Mouse (Mus musculus) right cerebral cortex, postnatal 14 days (tissue): Measurements from ENCODE around the gene Arpc3.
"Not testable (repeated sequence)": the region's sequence is repeated elsewhere in the genome, so short reads cannot be mapped to it uniquely, and the experiment has no call there.

Experiments used
- DNase-seq: peaks from one replicate; pipeline ENCODE4 v3.0.0; 2022

The Arpc3 gene

DNA sequence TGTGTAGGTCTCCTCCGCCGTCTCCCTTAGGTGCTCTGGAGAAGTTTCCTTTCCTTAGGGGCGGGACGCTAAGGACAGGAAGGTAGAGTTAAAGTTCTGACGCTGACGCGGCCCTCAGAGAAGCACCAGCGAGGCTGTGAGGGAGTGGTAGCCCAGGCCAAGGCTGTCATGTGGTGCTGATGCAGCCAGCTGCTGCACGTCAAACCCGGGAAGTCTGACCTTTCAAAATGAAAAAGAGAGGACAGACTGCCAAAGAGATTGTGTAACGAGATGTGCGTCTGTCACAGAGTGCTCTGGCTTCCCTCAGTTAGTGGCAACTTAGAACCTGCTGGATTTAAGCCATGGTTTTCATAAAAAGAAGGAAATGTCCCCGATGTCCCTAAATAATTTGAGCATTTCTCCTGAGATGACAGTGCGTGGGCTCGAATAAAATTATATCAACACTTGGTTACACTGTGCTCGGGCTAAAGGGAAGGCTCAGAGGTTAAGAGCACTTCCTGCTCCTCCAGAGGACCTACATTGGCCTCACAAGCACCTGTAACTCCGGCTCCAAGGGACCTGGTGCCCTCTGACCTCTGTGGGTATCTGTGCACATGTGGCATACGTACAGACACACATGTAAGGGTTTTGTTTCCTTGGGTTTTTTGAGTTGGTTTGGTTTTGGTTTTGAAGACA is 9.1 kb downstream of the Arpc3 start:
- peak; percentile 36 for DNase-seq

DNA sequence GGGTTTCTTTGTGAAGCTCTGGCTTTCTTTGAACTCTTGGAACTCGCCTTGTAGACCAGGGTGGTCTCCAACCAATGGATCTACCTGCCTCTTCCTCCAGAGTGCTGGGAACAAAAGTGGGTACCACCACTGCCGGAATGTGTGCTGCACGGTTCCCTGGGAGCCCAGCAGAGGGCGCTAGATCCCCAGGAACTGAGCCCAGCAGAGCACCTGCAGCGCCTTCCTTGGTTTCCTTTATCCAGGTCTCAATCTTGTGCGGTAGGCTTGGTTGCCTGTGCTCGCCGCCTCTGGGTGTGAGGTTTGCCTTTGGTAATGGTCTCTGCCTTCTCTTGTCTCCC is 9.6 kb downstream of the Arpc3 start:
- DNase-seq: peak; percentile 73

DNA sequence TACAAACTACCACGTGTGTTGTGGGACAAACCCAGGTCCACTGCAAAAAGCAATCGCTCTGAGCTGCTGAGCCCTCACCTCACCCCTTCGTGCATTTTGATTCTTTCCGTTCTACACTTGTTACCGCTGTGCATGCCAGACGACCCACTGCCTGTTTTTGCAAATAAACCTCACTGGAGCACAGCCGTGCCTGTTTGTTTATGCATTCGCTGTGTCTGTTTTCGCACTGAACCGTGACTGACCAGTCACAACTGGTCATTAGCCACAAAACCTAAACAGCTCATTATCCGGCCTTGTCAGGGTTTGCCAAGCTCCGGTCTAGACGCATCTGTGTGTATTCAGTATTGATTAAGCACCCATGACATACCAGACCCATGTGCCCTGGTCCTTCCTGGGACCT is 10.5 kb downstream of the Arpc3 start:
- DNase-seq: no peak

DNA sequence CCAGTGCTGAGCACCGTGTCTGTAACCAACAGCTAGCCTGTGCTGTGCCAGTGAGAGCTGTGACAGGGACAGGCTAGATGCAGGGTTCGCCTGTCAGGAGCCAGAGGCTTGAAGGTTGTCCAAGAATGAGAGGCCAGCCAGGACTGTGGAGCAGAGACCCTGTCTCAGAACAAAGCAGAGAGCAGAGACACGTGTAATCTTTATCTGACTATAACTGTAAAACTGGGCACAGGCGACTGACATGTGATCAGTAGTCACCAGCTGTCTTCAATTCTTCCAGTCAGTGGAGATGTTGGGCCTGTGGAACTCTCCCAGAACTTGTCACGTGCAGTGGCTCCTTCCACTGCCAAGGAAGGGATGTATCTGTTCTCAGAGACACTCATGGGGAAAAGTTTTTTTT is 11.1 kb downstream of the Arpc3 start:
- DNase-seq: no peak

DNA sequence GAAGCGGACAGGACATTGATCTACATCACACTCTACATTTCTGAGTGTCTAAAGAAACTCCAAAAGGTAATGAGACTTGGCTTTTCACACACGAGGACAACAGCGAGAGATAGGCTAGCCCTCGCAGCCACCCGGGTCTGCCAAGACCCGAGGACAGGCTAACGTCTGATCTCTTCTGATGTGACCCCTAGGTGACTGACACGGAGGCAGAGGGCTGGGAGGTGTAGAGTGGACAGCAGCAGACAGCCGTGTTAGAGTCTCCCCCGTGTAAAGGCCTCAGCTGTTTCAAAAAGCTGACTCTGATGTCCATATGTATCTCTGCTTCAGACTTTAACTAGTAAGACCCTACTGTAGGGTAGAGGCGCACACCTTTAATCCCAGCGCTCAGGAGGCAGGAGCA is 11.7 kb downstream of the Arpc3 start:
- DNase-seq: no peak

DNA sequence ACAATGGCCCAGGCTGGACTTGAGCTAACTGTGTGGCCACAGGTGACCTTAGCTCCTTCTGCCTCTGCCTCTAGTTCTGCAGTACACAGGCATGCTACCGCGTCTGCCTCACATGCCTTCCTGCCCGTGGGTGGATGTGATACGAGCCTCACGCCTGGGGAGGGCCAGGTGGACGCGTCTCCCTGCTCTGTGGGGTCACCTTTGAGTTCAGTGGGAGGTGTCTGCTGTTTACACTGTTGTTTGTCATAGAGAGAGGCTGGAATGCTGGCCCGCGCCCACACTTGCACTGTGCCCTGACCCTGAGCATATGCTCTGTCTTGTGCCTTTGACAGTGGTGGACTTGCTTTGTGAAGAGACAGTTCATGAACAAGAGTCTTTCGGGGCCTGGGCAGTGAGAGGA is 13.9 kb downstream of the Arpc3 start:
- DNase-seq: no peak

DNA sequence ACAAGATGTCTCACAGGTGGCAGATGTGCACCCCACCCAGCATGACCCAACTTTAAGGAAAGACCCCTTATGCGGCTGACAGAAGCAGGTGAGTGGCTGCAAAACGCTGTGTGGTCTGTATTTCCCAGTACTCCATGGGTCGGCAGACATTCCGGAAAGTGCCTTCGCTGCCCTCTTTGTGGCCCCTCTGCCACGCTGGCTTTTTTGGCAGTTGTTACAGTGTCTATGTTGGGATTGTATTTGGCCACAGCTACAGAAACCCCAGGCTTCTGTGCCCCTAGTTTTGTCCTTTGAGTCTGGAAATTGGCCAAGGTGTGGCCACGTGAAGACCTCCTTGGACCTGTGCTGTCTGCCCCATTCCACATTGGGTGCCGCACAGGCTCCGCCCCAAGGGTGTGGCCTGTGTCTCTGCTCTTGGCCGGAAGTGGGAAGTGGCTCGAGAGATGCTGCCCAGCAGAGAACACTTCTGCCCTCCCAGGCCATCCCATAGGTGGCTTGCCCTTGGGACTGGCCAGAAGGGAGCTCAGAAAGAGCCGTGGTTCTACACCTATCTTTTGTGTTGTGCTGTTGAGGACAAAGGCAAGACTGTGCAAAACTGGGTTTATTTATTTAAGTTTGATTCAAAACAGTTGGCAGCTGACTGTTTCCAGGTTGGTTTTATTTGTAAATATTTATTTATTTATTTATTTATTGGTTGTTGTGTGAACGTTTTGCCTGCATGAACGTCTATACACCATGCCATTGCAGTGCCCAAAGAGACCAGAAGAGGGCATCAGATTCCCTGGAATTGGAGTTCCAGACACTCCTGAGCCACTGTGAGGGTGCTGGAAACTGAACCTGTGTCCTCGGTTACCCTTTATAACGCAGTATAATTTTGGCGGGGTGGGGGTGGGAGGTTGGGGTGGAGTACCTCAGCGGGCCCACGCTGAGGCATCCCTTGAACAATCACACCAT is 18.3 kb downstream of the Arpc3 start:
- DNase-seq: no peak

DNA sequence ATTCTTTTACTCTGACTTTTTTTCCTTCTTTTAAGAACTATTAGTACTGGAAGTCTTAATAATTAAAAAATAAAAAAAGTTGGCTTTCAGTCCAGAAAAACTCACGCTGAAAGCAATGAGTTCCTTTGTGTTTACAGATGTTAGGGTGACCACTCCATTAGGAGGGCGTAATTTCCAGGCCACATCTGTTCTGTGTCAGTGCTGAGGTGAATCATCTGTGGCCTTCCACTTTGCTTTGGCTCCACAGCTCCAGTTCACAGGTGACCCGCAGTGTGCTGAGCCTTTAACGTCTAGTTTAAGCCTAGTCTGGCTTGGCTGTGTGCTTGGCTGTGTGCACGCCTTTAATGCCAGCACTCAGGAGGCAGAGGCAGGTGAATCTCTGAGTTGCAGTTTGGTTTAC is 20.2 kb downstream of the Arpc3 start:
- DNase-seq: no peak

DNA sequence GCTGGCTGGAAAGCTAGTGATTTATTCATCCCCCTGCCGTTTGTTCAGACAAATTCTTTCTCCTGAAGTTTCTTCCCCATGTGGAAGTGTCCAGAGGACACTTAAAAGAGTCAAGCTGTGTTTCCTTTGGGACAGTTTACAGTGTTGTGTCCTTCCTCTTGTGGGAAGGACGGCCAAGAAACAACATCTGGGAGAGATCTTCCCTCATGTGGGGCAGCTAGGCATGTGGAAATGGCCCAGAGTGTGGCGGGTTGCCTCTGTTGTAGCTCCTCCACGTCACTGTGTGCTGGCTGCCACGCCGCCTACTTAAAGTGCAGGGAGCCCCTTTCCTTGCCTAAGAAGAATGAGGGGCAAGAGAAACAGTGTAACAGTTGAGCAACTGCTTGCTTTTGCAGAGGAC is 21.1 kb downstream of the Arpc3 start:
- no peak for DNase-seq

DNA sequence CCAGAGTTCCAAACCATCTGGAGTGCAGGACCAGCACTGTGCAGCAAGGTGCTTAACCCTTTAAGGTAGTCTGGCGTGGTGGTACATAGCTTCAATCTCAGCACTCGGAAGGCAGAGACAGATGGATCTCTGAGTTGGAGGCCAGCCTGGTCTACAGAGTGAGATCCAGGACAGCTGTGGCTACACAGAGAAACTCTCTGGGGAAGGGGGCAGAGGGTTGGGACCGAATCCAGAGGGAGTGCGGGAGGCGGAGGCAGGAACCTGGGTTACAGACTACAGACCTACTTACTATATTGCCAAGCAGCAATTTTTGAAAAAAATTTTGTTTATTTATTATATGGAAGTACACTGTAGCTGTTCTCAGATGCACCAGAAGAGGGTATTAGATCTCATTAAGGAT is 22.7 kb downstream of the Arpc3 start:
- DNase-seq: no peak

DNA sequence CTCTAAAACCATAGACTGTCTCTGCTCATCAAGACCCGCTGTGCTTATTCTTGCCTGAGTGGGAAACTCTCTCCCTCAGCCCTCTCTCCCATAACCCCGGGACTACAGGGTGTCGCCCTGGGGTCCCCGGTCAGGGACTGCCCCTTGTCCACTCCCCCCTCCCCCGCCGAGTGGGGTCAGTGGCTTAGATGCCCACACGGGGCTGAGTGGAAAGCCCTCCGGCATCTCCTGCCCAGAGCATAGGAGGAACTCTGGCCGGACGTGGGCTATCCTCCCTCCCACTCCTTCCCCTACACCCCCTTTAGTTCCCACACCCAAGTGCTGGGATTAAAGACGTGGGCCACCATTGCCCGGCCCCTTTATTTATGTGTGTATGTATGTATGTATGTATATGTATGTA is 23.8 kb downstream of the Arpc3 start:
- DNase-seq: no peak

DNA sequence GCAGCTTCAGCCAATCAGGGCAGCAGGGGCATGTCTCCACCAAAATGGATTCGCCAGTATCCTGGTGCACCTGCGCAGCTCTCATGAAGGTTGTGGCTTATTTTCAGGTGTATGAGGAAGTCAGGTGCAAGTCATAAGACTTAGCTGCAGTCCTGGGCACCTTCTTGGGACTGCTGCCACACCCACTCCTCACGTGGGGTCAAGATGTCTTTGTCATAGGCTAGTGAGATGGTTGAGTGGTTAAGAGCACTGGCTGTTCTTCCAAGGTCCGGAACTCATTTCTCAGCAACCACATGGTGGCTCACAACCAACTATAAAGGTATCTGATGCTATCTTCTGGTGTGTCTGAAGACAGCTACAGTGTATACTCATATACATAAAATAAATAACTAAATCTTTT is 29.0 kb downstream of the Arpc3 start:
- not testable (repeated sequence) for DNase-seq

DNA sequence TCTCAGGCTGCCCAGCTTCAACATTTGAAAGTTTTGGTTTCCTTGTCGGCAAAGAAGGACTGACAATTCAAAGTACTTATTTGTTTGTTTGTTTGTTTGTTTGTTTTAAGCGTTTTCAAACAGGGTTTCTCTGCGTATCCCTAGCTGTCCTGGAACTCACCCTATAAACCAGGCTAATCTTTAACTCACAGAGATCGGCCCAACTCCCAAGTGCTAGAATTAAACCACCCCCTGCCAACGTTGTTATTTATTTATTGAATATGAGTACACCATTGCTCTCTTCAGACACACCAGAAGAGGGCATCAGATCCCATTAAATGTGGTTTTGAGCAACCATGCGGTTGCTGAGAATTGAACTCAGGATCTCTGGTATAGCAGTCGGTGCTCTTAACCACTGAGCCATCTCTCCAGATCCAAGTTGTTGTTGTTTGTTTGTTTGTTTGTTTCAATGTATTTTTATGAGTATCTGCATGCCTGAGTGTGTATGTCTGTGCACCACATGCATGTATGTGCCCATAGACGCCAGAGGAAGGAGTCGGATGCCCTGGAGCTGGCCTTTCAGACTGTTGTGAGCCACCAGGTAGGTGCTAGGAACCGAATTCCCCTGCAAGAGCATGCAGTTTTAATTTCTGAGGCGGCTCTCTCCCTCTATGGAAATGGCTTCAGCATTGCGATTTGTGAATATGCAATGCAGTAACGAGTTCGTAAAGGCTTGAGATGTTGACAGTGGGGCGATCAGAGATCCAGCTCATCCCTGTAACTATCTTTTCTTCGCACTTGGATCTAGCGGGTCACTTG is 29.8 kb downstream of the Arpc3 start, which contains the start of gene Anapc7:
TSS of gene Anapc7 (plus strand) at position 423 of the 798 bp plus-strand sequence.
- no peak for DNase-seq

DNA sequence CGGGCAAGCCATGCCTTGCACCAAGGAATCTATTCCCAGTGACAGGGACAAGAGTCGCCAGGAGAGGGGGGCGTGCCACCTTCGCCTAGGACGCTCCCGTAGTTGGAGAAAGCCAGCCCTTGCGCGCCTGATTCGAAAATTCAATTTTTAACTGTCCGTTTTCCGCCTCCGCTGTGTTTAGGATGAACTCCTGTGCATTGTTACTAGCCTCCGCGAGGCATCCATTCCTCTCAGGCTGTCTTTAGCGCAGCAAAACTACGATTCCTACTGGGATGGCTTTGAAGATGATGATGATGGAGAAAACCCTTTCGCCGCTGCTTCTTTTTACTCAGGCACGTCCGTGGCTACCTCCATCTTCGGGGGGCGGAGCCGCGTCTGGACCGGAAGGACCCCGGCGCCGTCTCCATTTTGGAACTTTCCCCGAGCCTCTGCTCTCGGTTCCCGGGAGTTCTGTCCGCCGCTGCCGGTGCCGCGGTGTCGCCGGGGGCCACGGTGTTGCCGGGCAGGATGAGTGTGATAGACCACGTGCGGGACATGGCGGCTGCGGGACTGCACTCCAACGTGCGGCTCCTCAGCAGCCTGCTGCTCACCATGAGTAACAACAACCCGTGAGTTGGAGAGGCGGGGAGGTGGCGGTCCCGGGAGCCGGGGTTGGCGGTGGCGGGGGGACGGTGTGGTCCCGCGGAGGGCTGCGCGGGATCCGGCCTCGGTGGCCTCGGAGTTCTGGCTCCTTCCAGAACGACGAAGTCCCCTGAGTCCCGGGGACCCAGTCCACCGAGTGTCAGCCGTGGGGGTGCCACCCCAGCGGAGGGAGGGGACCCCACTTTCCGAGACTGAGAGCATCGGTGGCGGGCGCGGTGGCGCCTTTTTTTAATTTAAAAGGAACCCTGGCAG is 30.6 kb downstream of the Arpc3 start:
- peak; percentile 88 for DNase-seq

DNA sequence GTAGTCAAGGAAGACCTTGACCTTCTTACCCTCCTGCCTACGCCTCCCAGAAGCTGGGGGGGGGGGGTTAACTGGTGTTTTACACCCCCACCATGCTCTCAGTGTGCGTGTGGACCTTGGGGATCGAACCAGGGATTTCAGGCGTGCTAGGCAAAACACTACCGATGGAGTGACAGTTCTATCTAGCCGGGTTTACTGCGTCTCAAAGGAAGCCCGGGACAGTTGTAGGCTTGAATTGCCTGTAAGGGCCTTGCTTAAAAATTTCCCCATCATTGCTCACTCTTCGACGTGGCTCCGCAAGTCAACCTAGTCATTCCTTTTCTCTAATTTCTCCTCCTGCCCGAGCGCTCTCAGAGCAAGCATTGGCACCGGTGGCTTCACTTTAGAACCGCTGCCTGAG is 31.4 kb downstream of the Arpc3 start:
- DNase-seq: no peak

DNA sequence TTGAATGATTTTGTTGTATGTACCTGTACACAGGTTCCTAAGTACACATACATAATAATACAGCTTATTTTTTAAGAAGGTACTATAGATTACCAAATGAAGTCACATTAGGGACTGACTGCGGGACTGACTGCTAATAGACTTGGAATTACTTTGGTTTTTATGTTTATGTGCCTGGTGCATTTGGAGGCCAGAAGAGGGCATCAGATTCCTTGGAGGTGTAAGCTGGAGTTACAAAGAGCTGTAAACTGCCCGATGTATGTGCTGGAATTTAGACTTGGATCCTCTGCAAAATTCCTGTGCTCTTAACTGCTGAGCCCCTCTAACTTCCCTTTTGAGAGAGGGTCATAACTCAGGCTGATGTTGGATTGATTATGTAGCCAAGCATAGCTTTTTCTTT is 33.9 kb downstream of the Arpc3 start:
- no peak for DNase-seq

DNA sequence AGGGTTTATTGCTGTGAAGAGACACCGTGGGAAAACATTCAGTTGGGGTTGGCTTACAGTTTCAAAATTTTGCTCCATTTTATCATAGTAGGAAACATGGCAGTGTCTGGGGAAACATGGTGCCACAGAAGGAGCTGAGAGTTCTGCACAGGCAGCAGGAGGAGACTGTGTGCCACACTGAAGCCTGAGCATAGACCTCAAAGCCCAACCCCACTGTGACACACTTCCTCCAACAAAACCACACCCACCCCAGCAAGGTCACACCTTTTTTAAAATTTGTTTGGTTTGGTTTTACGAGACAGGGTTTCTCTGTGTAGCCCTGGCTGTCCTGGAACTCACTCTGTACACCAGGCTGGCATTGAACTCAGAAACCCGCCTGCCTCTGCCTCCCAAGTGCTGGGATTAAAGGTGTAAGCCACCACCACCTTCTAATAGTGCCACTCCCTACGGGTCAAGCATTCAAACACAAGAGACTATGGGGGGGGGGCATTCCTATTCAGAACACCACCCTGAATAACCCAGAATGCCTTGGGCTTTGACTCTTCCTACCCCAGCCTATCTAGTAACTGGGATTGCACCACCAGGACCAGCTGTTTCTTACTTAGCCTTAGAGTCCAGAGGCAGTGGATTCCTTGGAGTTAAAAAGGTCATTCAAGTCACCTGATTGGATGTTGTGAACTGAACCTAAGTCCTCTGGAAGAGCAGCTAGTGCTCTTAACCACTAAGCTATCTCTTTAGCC is 38.5 kb downstream of the Arpc3 start:
- DNase-seq: no peak

DNA sequence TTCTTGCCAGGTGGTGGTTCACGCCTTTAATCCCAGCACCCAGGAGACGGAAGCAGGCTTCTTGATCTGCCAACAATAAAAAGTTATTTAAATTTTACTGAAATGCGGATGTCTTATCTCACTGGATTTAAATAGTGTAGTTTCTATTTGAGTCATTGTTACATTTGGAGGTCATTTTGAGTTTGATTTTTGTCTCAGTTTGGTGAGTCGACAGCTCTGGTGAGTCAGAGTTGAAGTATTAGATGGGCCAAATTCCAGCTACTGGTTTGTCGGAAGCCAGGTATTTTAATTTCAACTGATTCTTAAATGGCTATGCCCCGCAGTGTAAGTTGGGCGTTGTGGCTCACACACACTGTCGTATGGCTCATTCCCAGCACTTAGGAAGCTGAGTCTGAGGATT is 39.5 kb downstream of the Arpc3 start:
- DNase-seq: no peak

DNA sequence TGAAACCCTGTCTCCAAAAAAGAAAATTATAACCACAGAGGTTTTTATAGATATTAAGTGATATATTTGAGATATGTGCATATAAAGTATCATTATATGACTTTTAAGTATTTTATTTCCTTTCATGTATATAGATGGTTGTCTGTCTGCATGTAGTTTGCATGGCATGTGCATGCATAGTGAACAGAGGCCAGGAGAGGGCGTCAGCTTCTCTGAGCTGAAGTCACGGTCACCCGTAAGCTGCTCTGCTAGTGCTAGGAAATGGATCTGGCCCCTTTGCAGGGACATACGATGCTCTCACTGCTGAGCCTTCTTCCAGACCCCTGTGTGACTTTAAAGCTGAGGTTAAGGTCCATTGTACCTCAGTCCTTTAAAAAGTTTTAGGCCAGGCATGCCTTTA is 42.9 kb downstream of the Arpc3 start:
- no peak for DNase-seq

DNA sequence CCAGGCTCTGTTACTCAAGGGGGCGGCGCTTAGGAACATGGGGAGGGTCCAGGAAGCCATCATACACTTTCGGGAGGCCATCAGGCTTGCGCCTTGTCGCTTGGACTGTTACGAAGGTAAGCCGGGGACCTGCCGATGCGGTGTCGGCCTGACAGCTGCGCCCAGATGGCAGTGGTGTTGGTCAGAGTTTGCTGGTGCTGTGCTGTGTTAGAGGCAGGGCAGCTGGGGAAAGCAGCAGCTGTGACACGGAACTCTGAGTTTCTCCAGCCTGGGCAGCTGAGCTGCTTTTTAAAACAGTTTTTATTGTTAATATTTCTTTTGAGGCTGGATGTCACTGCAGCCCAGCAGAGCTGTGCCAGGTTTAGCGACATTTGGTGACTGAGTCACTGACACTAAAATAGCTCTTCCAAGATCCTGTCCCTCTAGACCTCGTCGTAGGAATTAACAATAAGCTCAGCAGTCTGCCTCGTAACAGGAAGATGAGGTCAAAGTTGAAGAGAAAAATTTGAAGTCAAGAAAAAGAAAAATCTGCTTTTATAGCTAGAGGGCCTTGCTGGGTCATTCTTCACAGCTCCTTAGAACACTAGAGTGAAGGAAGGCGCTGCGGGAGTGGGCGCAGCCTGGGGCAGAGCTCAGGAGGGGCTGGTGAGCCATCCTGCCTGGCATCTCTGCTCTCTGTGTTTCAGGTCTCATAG is 47.9 kb downstream of the Arpc3 start:
- DNase-seq: no peak

DNA sequence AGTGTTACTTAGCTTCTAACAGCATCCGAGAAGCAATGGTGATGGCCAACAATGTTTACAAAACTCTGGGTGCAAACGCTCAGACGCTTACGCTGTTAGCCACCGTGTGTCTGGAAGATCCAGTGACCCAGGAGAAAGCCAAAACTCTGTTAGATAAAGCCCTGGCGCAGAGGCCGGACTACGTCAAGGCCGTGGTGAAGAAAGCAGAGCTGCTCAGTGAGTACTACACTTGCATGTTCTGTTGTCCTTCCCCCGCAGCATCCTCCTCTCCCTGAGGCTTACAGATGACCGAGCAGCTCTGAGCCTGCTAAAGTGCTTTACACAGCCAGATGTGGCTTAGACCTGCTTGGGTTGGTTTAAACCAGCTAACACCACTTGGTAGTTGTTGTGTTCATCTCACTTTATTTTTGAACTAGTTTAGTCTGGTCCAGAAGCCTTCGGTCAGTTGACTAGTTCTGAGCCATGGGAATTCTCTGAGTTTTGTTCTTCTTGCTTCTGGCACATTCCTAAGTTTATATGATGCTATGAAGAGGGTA is 48.5 kb downstream of the Arpc3 start:
- DNase-seq: no peak
